Mouse (Mus musculus) hindbrain, embryonic 11.5 days (tissue): ENCODE results near the gene Fbh1. TPM values are rescaled to one million over a fixed set of nuclear protein-coding genes. Genes with fewer than 3 reads are reported as not detected.

Experiments
- ATAC-seq: fragments of 200-750 bp; cut with Nextera tagmentation; 2 replicates; pipeline ENCODE4 v1.8.0; 2017; ENCODE audit warnings: mild to moderate bottlenecking, moderate TSS enrichment, moderate library complexity; ENCODE audit not compliant: low FRiP score
- DNase-seq: peaks from one replicate; pipeline ENCODE4 v3.0.0-alpha.2; 2015; ENCODE audit warnings: low spot score
- H3K27ac ChIP-seq: fragments of 300-500 bp; sonication (generic); 2 replicates; pipeline ENCODE4 v1.5.1; 2014; ENCODE audit warnings: mild to moderate bottlenecking, low read depth, low read length
- H3K27me3 ChIP-seq: fragments of 300-500 bp; sonication (generic); 2 replicates; pipeline ENCODE4 v1.6.1; 2014; ENCODE audit warnings: mild to moderate bottlenecking, low read length, moderate library complexity, mixed read lengths; ENCODE audit not compliant: control insufficient read depth, insufficient read depth
- H3K36me3 ChIP-seq: fragments of 300-500 bp; sonication (generic); 2 replicates; pipeline ENCODE4 v1.6.1; 2014; ENCODE audit warnings: mild to moderate bottlenecking, low read length, moderate library complexity, mixed read lengths; ENCODE audit not compliant: control insufficient read depth, insufficient read depth
- H3K4me1 ChIP-seq: fragments of 300-500 bp; sonication (generic); replicated peaks from 2 replicates; pipeline ENCODE4 v1.6.1; 2014; ENCODE audit warnings: low read length, mixed read lengths; ENCODE audit not compliant: control insufficient read depth, insufficient read depth
- H3K4me2 ChIP-seq: fragments of 300-500 bp; sonication (generic); replicated peaks from 2 replicates; pipeline ENCODE4 v1.6.1; 2014; ENCODE audit warnings: mild to moderate bottlenecking, low read depth, low read length
- H3K4me3 ChIP-seq: fragments of 300-500 bp; sonication (generic); 2 replicates; pipeline ENCODE4 v1.5.1; 2014; ENCODE audit warnings: low read depth, low read length
- H3K9ac ChIP-seq: fragments of 300-500 bp; sonication (generic); 2 replicates; pipeline ENCODE4 v1.6.1; 2014; ENCODE audit warnings: low read depth, low read length
- H3K9me3 ChIP-seq: fragments of 300-500 bp; sonication (generic); 2 replicates; pipeline ENCODE4 v1.6.1; 2016; ENCODE audit warnings: low read length; ENCODE audit not compliant: control insufficient read depth
- WGBS: fragments of 180-500 bp; shearing (Covaris S2); extraction: QIAGEN DNeasy Blood & Tissue Kit; methylation state at CpG from one replicate; pipeline ENCODE4 v1.1.7; 2014; 5-methylcytosine and 5-hydroxymethylcytosine counted together
- polyA plus RNA-seq: library from polyadenylated mRNA; unstranded; fragments of >200 nt; fragmentation: Nextera tagmentation; extraction: Ambion mirVana; gene quantifications from 2 replicates; pipeline ENCODE4 v1.2.1, GENCODE M21; 2014

Gene Fbh1
- polyA plus RNA-seq, 1 experiment from 2014 or later, result 132 TPM

DNA sequence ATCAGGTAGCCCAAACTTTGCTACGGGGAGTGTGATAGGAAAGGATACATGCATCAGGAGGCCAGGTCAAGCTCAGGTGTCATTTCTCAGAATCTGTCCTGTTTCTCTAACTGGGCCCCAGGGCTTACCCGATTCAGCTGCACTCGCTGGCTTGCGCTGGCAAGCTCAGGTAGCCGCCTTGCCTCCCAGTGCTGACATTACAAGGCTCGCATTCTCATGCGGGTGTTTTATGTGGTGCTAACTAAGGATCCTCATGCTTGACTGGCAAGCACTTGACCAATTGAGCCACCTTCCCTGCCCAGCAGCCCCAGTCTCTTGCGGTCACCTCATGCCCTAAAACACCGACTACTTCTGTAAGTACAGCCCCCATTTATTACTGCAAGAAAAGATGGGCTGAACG, 3.0 kb downstream of the Fbh1 start:
- Histone ChIP-seq H3K36me3 (no peaks in the 10 kb centered on the region), H3K27ac (no peak overlapping the region), H3K27me3 (no peaks in the 10 kb centered on the region), H3K9ac (no peak overlapping the region), H3K4me2 (no peak overlapping the region), H3K4me3 (no peak overlapping the region), H3K4me1 (peaks cover 2% of the 10 kb centered on the region), H3K9me3 (no peaks in the 10 kb centered on the region)
- DNase-seq (no peak), ATAC-seq (no peak)
- WGBS, result 87% methylated on average over 10 of the region's 10 CpGs

DNA sequence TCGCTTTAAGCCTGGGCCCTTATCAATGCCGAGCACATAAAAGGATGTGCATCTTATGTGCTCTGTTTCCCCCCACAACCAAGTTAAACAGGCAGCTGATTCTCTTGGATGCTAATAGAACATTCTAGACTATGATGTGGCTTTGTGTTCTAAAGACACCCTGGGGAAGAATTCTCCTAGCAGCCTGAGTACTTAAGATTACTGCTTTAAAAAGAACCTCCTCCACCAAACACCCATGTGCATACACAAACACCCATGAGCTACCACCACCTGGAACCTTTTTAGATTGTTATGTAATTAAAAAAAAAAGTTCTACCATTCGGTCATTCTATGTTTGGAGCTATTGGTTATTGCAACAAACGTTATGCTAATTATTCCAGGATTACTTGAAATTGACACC, 5.0 kb downstream of the Fbh1 start:
- ATAC-seq, result no peak
- 92% methylated on average over 4 of the region's 4 CpGs for WGBS
- no peaks in the 10 kb centered on the region; the same call in 1 of the 2 replicates for H3K36me3 ChIP-seq

DNA sequence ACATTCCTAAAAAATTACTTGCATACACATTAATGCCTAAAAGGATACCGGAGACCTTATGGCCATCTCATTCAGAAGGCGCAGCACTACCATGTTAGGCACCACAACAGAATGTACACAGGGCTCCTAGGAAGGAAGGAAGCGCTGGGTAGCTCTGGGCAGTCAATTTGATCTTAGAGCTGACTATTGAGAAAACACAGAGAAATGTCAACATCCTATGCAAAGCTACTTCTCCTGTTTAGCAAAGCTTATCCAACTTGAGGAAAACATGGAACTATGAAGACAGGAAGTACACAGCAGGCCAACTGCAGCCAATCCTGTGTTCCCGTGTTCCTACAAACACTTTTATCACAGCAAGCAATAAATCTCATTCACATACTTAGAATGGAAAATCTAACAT, 5.7 kb downstream of the Fbh1 start:
- no peak for ATAC-seq

More for the DNA sequence above, 5.0 kb downstream of the Fbh1 start:
- no peaks in the 10 kb centered on the region for H3K27me3 ChIP-seq
- H3K27ac ChIP-seq, result no peak overlapping the region
- DNase-seq, result no peak
- no peak overlapping the region for H3K9ac ChIP-seq
- no peaks in the 10 kb centered on the region; the same call in 1 of the 2 replicates for H3K4me1 ChIP-seq
- H3K4me3 ChIP-seq, result no peak overlapping the region
- H3K9me3 ChIP-seq, result no peaks in the 10 kb centered on the region
- H3K4me2 ChIP-seq, result no peak overlapping the region

DNA sequence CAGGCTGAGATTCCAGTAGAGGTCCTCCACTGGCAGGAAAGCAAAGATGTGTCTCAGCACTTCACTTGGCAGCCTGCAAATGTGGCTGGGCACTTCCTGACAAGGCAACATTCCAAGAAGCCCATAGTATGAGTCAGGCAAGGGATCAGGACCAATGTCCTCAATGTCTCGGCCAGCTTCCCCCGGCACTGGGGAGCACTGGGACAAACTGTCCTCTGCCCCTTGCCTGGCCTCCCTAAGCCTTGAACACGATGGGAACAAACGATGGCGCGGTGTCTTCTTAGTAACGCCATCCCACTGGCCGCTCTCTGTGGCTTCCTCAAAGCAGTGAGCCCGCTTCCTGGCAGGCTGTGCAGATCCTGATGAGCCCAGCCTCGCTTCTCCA, 10.2 kb downstream of the Fbh1 start:
- H3K4me2 ChIP-seq, result no peak overlapping the region
- 83% methylated on average over 10 of the region's 10 CpGs for WGBS
- H3K27me3 ChIP-seq, result no peaks in the 10 kb centered on the region
- no peaks in the 10 kb centered on the region; the same call in 1 of the 2 replicates for H3K36me3 ChIP-seq
- no peak for DNase-seq
- no peak overlapping the region for H3K9ac ChIP-seq
- ATAC-seq, result no peak
- H3K9me3 ChIP-seq, result no peaks in the 10 kb centered on the region
- no peaks in the 10 kb centered on the region for H3K4me1 ChIP-seq
- no peak overlapping the region for H3K27ac ChIP-seq
- no peak overlapping the region for H3K4me3 ChIP-seq

More for the DNA sequence above, 5.7 kb downstream of the Fbh1 start:
- Histone ChIP-seq H3K4me3 (no peak overlapping the region), H3K27me3 (no peaks in the 10 kb centered on the region), H3K9ac (no peak overlapping the region), H3K4me1 (no peaks in the 10 kb centered on the region; the same call in 1 of the 2 replicates), H3K27ac (no peak overlapping the region), H3K36me3 (no peaks in the 10 kb centered on the region; the same call in 1 of the 2 replicates), H3K4me2 (no peak overlapping the region), H3K9me3 (no peaks in the 10 kb centered on the region)
- DNase-seq, result no peak
- 92% methylated on average over 4 of the region's 4 CpGs for WGBS

DNA sequence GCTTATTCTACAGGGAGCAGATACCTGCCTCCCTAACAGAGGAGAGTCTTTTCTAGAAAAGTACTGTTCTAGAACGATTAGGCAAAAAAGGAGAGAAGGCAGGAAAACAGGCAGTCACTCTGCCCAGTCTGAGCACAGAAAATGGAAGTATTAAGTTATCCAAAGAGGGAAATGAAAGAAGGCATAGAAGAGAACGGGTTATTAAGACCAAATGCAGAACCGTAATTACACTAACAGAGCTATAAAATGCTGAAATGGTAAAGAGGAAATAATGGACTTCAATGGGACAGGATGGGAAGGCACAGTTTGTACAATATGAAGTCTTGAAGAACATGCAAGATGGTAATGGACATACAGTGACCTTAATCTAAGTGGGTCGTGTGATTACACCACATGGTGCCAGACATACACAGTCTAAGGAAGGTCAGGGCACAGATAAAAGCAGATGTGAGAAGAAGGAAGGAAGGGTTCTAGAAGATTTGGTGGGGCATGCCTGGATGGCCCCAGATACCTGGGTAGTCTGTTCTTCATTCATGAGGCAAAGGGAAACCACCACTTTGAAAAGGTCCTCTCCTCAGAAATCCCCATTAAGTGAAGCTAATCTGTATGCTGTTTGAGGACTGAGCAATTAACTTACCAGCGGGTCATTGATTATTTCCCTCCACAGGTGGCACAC, 10.8 kb downstream of the Fbh1 start:
- H3K4me1 ChIP-seq, result no peaks in the 10 kb centered on the region
- no peak overlapping the region for H3K27ac ChIP-seq
- 89% methylated on average over 5 of the region's 5 CpGs for WGBS
- no peak for DNase-seq
- ATAC-seq, result no peak
- no peak overlapping the region for H3K9ac ChIP-seq
- no peak overlapping the region for H3K4me2 ChIP-seq
- no peaks in the 10 kb centered on the region for H3K9me3 ChIP-seq
- H3K4me3 ChIP-seq, result no peak overlapping the region
- H3K27me3 ChIP-seq, result no peaks in the 10 kb centered on the region
- H3K36me3 ChIP-seq, result no peaks in the 10 kb centered on the region; the same call in 1 of the 2 replicates

DNA sequence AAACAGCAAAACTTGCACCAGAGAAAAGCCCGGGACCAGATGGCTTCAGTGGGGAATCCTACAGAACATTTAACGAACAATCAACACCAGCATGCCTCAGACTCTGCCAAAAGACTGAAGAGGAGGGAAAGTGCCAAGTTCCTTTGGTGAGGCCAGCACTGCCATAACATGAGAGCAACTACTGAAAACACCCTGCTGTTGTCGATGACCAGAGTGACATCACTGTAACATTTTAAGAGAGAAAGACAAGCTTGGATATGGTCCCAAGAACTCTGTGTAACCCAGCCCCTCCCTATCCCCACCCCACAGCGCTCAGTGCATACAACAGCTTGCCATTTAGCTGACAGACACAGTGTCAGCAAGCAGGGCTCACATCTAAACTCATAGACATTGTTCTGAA, 11.7 kb downstream of the Fbh1 start:
- Histone ChIP-seq H3K4me1 (no peaks in the 10 kb centered on the region), H3K27me3 (no peaks in the 10 kb centered on the region), H3K4me3 (no peak overlapping the region), H3K27ac (no peak overlapping the region), H3K4me2 (no peak overlapping the region), H3K9me3 (no peaks in the 10 kb centered on the region), H3K36me3 (peaks cover 2% of the 10 kb centered on the region; the same call in 1 of the 2 replicates), H3K9ac (no peak overlapping the region)
- 94% methylated on average over 4 of the region's 4 CpGs for WGBS
- ATAC-seq, result no peak
- no peak for DNase-seq

DNA sequence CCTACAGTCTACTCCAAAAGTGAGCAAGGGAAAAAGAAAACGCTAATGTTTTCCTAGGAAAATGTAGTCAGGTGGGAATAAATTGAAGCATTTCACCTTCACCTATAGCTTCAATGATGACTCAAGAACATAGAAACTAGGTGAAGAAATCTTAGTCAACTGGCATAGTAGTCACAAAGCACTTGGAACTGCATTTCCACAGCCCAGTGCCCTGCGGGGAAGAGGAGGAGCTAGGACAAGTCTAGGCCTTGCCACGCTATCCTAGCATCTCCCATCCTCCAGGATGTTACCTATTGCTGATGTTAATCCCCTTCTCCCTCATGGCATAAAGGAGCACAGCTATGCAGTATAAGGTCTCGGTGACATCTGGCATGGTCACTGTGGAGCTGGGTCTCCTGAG, 14.8 kb downstream of the Fbh1 start:
- H3K36me3 ChIP-seq, result peaks cover 10% of the 10 kb centered on the region
- no peak for ATAC-seq

DNA sequence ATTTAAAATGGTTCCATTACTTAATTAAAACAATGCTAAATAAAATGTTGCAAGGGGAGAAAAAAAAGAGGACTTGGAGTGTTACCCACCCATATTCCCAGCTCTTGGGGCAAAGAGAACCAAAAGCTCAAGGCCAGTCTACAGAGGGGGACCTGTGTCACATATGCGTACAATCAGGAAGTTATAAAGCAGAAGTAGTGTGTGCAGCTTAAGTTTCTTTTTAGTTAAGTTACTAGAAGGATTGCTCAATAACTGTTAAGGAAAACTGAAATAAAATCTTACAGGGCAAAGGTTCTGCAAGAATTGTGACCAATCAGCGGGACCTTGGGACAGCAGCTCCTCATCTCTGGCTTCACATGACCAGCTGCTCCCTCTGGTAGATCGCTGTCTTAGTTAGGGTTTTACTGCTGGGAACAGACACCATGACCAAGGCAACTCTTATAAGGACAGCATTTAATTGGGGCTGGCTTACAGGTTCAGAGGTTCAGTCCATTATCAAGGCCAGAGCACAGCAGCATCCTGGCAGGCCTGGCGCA, 37.8 kb downstream of the Fbh1 start:
- Histone ChIP-seq H3K27ac (no peak overlapping the region), H3K27me3 (no peaks in the 10 kb centered on the region), H3K9me3 (no peaks in the 10 kb centered on the region), H3K4me3 (no peak overlapping the region), H3K4me1 (no peaks in the 10 kb centered on the region), H3K36me3 (peaks cover 14% of the 10 kb centered on the region), H3K4me2 (no peak overlapping the region), H3K9ac (no peak overlapping the region)
- ATAC-seq, result no peak
- no peak for DNase-seq
- 94% methylated on average over 4 of the region's 4 CpGs for WGBS

More for the DNA sequence above, 14.8 kb downstream of the Fbh1 start:
- H3K9ac ChIP-seq, result no peak overlapping the region
- H3K4me2 ChIP-seq, result no peak overlapping the region
- no peaks in the 10 kb centered on the region for H3K27me3 ChIP-seq
- 91% methylated on average over 4 of the region's 4 CpGs for WGBS
- H3K4me3 ChIP-seq, result no peak overlapping the region
- H3K9me3 ChIP-seq, result no peaks in the 10 kb centered on the region
- DNase-seq, result no peak
- H3K27ac ChIP-seq, result no peak overlapping the region
- H3K4me1 ChIP-seq, result no peaks in the 10 kb centered on the region

DNA sequence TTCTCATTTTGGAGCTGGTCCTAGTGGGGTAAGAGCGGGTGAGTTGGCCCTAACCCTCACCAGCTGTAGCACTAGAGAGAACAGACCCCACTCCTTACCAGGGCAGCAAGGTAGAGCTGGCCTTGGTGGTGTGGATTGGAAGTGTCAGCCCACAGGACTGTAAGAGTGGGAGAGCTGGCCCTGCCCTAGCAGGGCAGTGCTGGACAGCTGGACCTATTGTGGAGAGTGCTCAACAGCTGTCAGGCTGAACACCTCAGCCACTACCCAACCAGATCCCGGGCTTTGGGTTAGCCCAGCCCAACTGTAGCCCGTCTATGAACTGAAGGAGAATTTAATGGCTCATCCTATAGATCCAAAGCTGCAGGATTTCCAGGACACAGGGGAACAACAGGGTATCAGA, 38.6 kb downstream of the Fbh1 start:
- peak; percentile 45; the same call in 1 of the 2 replicates for ATAC-seq
- no peak overlapping the region for H3K4me2 ChIP-seq
- no peak overlapping the region for H3K27ac ChIP-seq
- no peak for DNase-seq
- no peak overlapping the region for H3K9ac ChIP-seq
- H3K4me1 ChIP-seq, result no peaks in the 10 kb centered on the region
- 94% methylated on average over 3 of the region's 3 CpGs for WGBS
- H3K27me3 ChIP-seq, result no peaks in the 10 kb centered on the region
- H3K9me3 ChIP-seq, result no peaks in the 10 kb centered on the region
- H3K36me3 ChIP-seq, result peaks cover 14% of the 10 kb centered on the region
- no peak overlapping the region for H3K4me3 ChIP-seq
